Mouse (Mus musculus): ENCODE data around the gene Olfr313.

DNA sequence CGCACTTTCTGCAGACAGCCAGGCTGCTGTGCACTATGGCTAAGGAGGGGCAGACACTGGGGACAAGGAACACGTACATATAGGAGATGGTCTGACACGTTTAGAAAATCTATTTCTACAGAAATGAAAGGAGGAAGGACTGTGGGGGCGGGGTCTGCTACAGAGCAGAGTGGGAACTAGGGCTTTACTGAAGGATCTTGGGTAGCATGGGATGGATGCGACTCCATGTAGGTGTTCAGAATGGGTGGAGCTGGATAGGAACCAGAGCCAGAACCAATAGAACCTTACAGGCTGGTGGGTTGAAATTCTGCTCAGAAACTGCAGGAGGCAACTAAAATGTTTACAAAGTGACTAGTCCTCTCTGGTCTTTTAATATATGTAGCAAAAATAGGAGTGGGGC, 15.1 kb upstream of the Olfr313 start:
- TF ChIP-seq MEF2A (IDR thresholded peaks at IDR 0.05; ENCODE audit: extremely low read depth, insufficient replicate concordance, low read depth, low read length, poor library complexity, severe bottlenecking), result no peak
- no peak for TF ChIP-seq CTCF (IDR thresholded peaks at IDR 0.05 in 2 of 3, conservative IDR thresholded peaks at IDR 0.05 in 1 of 3; ENCODE audit: control insufficient read depth in 1 of 3, insufficient read depth in 1 of 3, low read depth in 2 of 3, low read length in 3 of 3, poor library complexity in 1 of 3, severe bottlenecking in 1 of 3)
- no peak for TF ChIP-seq MYB (IDR thresholded peaks at IDR 0.05; ENCODE audit: low read depth, low read length)
